Mouse (Mus musculus) cerebellum, postnatal 4 days (tissue): ENCODE measurements around the gene Gm884.
"Not testable (repeated sequence)": the region's sequence is repeated elsewhere in the genome, so short reads cannot be mapped to it uniquely, and the experiment has no call there.

Source experiments
- DNase-seq, 2 experiments: peaks; one replicate each; pipeline ENCODE4 v3.0.0; 2022; ENCODE audit warnings: low spot score in 2 of 2, mixed read lengths in 1 of 2

Gene Gm884

GRCm38 (mm10) chr11:103635481-103635880 lies 14.5 kb upstream of the Gm884 start:
- DNase-seq, result no peak

GRCm38 (mm10) chr11:103634806-103635205 lies 13.9 kb upstream of the Gm884 start:
- no peak for DNase-seq

GRCm38 (mm10) chr11:103627453-103627852 lies 6.5 kb upstream of the Gm884 start:
- no peak for DNase-seq

- no peak for DNase-seq
Observed at GRCm38 (mm10) chr11:103610772-103611171, 10.2 kb downstream of the Gm884 start.

- no peak for DNase-seq
Observed at GRCm38 (mm10) chr11:103606611-103607010, 14.3 kb downstream of the Gm884 start.

- DNase-seq, result no peak
Observed at GRCm38 (mm10) chr11:103578339-103578738, 42.6 kb downstream of the Gm884 start.

GRCm38 (mm10) chr11:103556021-103556420 lies 64.9 kb downstream of the Gm884 start:
- DNase-seq, result no peak

GRCm38 (mm10) chr11:103534973-103535372 lies 86.0 kb downstream of the Gm884 start:
- DNase-seq, result not testable (repeated sequence)

- no peak for DNase-seq
Observed at GRCm38 (mm10) chr11:103512111-103512510, 108.8 kb downstream of the Gm884 start.

- no peak for DNase-seq
Observed at GRCm38 (mm10) chr11:103504497-103504896, 116.4 kb downstream of the Gm884 start, which contains the start of gene Lrrc37a. Gene Lrrc37a (minus strand): TSS chr11:103504597.
